Mouse (Mus musculus) lung, adult 2 months (tissue): ENCODE data around the gene Trim71. TPM values are rescaled to one million over a fixed set of nuclear protein-coding genes. Genes with fewer than 3 reads are reported as not detected.

Experiments used
- DNase-seq: peaks from one replicate; pipeline ENCODE4 v3.0.0; 2022
- H3K4me1 ChIP-seq: fragments of 200-500 bp; 2 replicates; pipeline ENCODE4 v1.6.1; 2011; ENCODE audit warnings: low read length; ENCODE audit not compliant: control insufficient read depth, insufficient read depth
- H3K4me3 ChIP-seq: fragments of 200-500 bp; replicated peaks from 2 replicates; pipeline ENCODE3; 2011; ENCODE audit warnings: low read depth, mild to moderate bottlenecking, control low read depth, low read length; ENCODE audit errors: extremely low read depth
- CTCF ChIP-seq: fragments of 200-500 bp; IDR thresholded peaks from 2 replicates; pipeline ENCODE4 v1.5.1; 2011; ENCODE audit warnings: mild to moderate bottlenecking, low read length, control low read depth; ENCODE audit not compliant: insufficient read depth
- POLR2A ChIP-seq: fragments of 200-500 bp; IDR thresholded peaks from 2 replicates; pipeline ENCODE4 v1.6.1; 2011; ENCODE audit warnings: low read depth, mild to moderate bottlenecking, control low read depth, low read length, borderline replicate concordance; ENCODE audit errors: extremely low read depth
- WGBS: fragments of 180-500 bp; shearing (Covaris S2); methylation state at CpG from one replicate; pipeline ENCODE4 v1.1.7; 2018; 5-methylcytosine and 5-hydroxymethylcytosine counted together
- polyA plus RNA-seq: library from polyadenylated mRNA; depleted of rRNA; stranded (reverse); fragments of >200 nt; gene quantifications from 2 replicates; pipeline ENCODE4 v1.2.3, GENCODE M21; 2012

The Trim71 gene
- polyA plus RNA-seq, 1 experiment = 0.08 TPM

DNA sequence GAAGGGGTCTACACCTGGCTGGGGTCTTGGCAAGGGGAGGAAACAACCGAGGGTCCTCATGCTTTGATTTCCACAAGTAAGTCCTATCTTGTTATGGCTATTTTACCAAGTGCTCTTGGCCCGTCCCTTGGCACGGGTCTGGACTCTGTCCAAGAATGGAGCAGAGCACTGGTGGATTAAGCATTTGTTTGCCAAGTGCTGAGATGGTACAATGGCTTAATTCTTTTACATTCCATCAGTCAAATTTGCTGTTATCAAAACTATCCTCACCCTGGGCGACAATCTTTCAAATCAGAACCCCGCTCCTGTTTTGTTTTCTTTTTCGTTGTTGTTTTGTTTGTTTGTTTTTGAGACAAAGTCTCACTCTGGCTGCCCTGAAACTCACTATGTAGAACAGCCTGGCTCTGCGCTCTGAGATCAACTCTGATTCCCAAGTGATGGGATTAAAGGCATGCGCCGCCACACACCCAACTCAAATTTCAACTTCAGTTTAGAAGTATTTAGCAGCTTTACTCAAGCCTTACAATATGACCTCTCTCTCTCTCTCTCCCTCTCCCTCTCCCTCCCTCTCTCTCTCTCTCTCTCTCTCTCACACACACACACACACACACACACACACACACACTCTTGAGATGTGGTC lies 19.3 kb downstream of the Trim71 start:
- Histone ChIP-seq H3K4me3 (no peak overlapping the region), H3K4me1 (no peaks in the 10 kb centered on the region)
- no peak for TF ChIP-seq CTCF
- no peak for TF ChIP-seq POLR2A
- WGBS = 43% methylated on average over 9 of the region's 9 CpGs
- DNase-seq = no peak

- no peaks in the 10 kb centered on the region for H3K4me1 ChIP-seq
- no peak for TF ChIP-seq POLR2A
- no peak for TF ChIP-seq CTCF
- no peak overlapping the region for H3K4me3 ChIP-seq
- DNase-seq = no peak
- WGBS = 65% methylated on average over 17 of the region's 17 CpGs
Observed at GRCm38 (mm10) chr9:114543882-114544753, 20.1 kb downstream of the Trim71 start.

DNA sequence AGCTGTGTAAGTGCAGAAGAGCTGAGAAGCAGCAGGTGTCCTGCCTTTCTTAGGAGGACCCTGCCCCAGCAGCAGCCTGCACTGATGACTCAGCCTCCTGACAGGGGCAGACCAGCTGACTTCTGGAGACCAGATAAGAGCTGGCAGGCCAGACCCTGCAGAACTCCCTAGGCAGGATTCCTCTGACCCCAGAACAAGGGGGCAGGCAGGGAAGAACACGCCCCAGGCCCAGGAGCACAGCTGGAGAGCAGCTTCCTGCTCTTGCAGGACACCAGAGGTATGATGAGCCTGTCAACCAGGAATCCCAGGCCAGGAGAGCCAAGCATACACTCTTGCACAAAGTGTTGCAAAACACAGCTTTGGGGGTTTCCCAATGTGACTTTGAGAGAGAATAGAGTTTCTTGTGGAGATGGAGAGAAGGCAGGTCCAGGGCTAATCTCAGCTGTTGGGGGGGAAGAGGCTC lies 22.9 kb downstream of the Trim71 start:
- H3K4me3 ChIP-seq = no peak overlapping the region
- WGBS = 43% methylated on average over 1 of the region's 1 CpGs
- H3K4me1 ChIP-seq = no peaks in the 10 kb centered on the region
- TF ChIP-seq POLR2A (no peak), CTCF (no peak)
- DNase-seq = no peak

DNA sequence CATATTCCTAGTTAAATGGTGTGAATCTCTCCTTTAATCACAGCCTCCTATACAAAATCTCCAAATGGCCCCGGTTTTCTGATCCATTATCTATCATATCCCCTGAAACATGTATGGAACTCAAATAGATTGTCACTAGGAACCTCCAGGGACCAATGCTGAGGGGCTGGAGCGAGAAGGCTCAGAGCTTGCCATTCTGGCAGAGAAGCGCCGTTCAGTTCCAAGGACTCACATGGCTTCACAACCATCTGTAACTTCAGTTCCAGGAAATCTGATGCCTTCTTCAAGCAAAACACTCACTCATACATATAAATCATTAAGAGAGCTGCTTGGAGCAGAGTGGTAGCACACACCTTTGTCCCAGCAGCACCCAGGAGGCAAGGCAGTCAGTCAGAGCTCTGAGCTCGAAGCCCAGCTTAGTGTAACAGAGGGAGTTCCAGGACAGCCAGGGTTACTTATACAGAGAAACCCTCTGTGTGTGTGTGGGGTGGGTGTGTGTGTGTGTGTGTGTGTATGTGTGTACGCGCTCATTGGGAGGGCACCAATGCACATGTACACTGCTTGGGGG lies 25.1 kb downstream of the Trim71 start:
- no peak for DNase-seq
- Histone ChIP-seq H3K4me3 (no peak overlapping the region), H3K4me1 (no peaks in the 10 kb centered on the region)
- WGBS = 78% methylated on average over 7 of the region's 7 CpGs
- TF ChIP-seq POLR2A = no peak
- no peak for TF ChIP-seq CTCF

GRCm38 (mm10) chr9:114536628-114537027 lies 27.5 kb downstream of the Trim71 start:
- DNase-seq = no peak
- TF ChIP-seq CTCF (no peak), POLR2A (no peak)
- 77% methylated on average over 2 of the region's 2 CpGs for WGBS
- Histone ChIP-seq H3K4me3 (no peak overlapping the region), H3K4me1 (no peaks in the 10 kb centered on the region)

- Histone ChIP-seq H3K4me1 (no peaks in the 10 kb centered on the region), H3K4me3 (no peak overlapping the region)
- WGBS = 83% methylated on average over 9 of the region's 9 CpGs
- TF ChIP-seq POLR2A (no peak), CTCF (no peak)
- no peak for DNase-seq
Observed at GRCm38 (mm10) chr9:114534747-114535517, 29.2 kb downstream of the Trim71 start.

GRCm38 (mm10) chr9:114533848-114534247 lies 30.3 kb downstream of the Trim71 start:
- no peak for DNase-seq
- TF ChIP-seq POLR2A (no peak), CTCF (no peak)
- Histone ChIP-seq H3K4me1 (no peaks in the 10 kb centered on the region), H3K4me3 (no peak overlapping the region)
- 73% methylated on average over 4 of the region's 4 CpGs for WGBS

- Histone ChIP-seq H3K4me1 (peaks cover 2% of the 10 kb centered on the region; the same call in 1 of the 2 replicates), H3K4me3 (no peak overlapping the region)
- TF ChIP-seq POLR2A (no peak), CTCF (no peak)
- WGBS = 62% methylated on average over 11 of the region's 11 CpGs
- DNase-seq = no peak
Observed at GRCm38 (mm10) chr9:114531276-114531675, 32.9 kb downstream of the Trim71 start.

DNA sequence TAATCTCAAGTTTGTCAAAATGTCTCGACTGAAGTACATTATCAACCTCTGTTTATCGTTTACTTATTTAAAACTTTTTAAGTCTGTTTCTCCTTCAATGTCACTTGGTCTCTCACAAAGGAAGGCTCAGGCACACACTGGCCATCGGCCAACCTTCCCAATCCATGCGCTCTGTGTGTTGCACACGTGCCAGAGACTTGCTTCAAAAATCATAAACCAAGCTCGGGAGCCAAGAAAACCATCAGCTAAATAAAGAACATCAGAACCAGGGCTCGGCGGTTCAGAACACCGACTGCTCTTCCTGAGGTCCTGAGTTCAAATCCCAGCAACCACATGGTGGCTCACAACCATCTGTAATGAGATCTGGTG lies 35.5 kb downstream of the Trim71 start:
- no peak for TF ChIP-seq POLR2A
- no peak for TF ChIP-seq CTCF
- H3K4me3 ChIP-seq = no peak overlapping the region
- 27% methylated on average over 9 of the region's 9 CpGs for WGBS
- H3K4me1 ChIP-seq = peaks cover 2% of the 10 kb centered on the region; the same call in 1 of the 2 replicates
- DNase-seq = no peak
